Mouse (Mus musculus) limb, embryonic 12.5 days (tissue): ENCODE data around the gene Sit1. TPM values are rescaled to one million over a fixed set of nuclear protein-coding genes. Genes with fewer than 3 reads are reported as not detected.
"Not testable (repeated sequence)": the region's sequence is repeated elsewhere in the genome, so short reads cannot be mapped to it uniquely, and the experiment has no call there.

Experiments used
- ATAC-seq: fragments of 200-750 bp; cut with Nextera tagmentation; 2 replicates; pipeline ENCODE4 v1.8.0; 2017; ENCODE audit warnings: low read depth, moderate TSS enrichment; ENCODE audit not compliant: insufficient number of reproducible peaks, insufficient read depth, low FRiP score, low TSS enrichment
- H3K27ac ChIP-seq: fragments of 300-500 bp; sonication (generic); 2 replicates; pipeline ENCODE4 v1.5.1; 2016; ENCODE audit warnings: mild to moderate bottlenecking, moderate library complexity
- H3K27me3 ChIP-seq: fragments of 300-500 bp; sonication (generic); 2 replicates; pipeline ENCODE4 v1.6.1; 2016; ENCODE audit warnings: mild to moderate bottlenecking, moderate library complexity
- H3K36me3 ChIP-seq: fragments of 300-500 bp; sonication (generic); 2 replicates; pipeline ENCODE4 v1.6.1; 2016; ENCODE audit warnings: mild to moderate bottlenecking, moderate library complexity
- H3K4me1 ChIP-seq: fragments of 300-500 bp; sonication (generic); replicated peaks from 2 replicates; pipeline ENCODE4 v1.6.1; 2016
- H3K4me2 ChIP-seq: fragments of 300-500 bp; sonication (generic); 2 replicates; pipeline ENCODE4 v1.6.1; 2016; ENCODE audit warnings: mild to moderate bottlenecking, moderate library complexity
- H3K4me3 ChIP-seq: fragments of 300-500 bp; sonication (generic); replicated peaks from 2 replicates; pipeline ENCODE4 v1.5.1; 2016; ENCODE audit warnings: mild to moderate bottlenecking
- H3K9ac ChIP-seq: fragments of 300-500 bp; sonication (generic); replicated peaks from 2 replicates; pipeline ENCODE4 v1.6.1; 2016; ENCODE audit warnings: mild to moderate bottlenecking, moderate library complexity
- H3K9me3 ChIP-seq: fragments of 300-500 bp; sonication (generic); 2 replicates; pipeline ENCODE4 v1.6.1; 2016; ENCODE audit warnings: mild to moderate bottlenecking, moderate library complexity
- WGBS: fragments of 180-500 bp; shearing (Covaris S2); methylation state at CpG from one replicate; pipeline ENCODE4 v1.1.7; 2016; 5-methylcytosine and 5-hydroxymethylcytosine counted together
- polyA plus RNA-seq: library from polyadenylated mRNA; unstranded; fragments of >200 nt; fragmentation: Nextera tagmentation; extraction: Ambion mirVana; gene quantifications from 2 replicates; pipeline ENCODE4 v1.2.1, GENCODE M21; 2016

Gene Sit1
- polyA plus RNA-seq, 1 experiment from 2014 or later = not detected

DNA sequence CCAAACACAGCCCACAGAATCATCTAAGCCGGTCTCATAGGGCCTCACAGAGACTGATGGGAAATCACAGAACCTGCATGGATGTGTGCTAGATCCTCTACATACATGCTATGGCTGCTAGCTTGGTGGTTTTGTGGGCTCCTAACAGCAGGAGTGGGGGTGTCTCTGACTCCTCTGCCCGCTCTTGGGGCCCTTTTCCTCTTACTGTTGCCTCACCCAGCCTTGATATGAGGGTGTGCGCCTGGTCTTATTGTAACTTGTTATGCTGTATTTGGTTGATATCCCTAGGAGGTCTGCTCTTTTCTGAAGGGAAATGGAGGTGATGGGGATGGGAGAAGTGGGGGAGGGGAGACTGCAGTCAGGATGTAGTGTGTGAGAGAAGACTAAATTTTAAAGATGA, 6.1 kb upstream of the Sit1 start:
- Histone ChIP-seq H3K9ac (no peak overlapping the region), H3K27me3 (no peaks in the 10 kb centered on the region), H3K27ac (no peak overlapping the region), H3K9me3 (peaks cover 3% of the 10 kb centered on the region; the same call in 1 of the 2 replicates), H3K36me3 (no peaks in the 10 kb centered on the region), H3K4me3 (no peak overlapping the region), H3K4me1 (peaks cover 7% of the 10 kb centered on the region), H3K4me2 (no peak overlapping the region)
- no peak for ATAC-seq
- 92% methylated on average over 3 of the region's 3 CpGs for WGBS

DNA sequence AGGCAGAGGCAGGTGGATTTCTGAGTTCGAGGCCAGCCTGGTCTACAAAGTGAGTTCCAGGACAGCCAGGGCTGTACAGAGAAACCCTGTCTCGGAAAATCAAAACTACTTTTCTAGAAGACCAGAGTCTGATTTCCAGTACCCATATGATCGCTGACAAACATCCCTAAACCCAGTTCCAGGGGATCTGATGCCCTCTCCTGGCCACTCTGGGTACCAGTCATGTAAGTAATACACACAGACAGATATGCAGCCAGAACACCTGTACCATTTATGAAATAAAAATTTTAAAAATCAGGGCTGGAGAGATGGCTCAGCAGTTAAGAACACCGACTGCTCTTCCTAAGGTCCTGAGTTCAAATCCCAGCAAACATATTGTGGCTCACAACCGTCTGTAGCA, 2.1 kb upstream of the Sit1 start:
- not testable (repeated sequence) for H3K4me1 ChIP-seq, H3K27ac ChIP-seq, H3K36me3 ChIP-seq, H3K27me3 ChIP-seq, ATAC-seq, H3K9ac ChIP-seq, H3K9me3 ChIP-seq, H3K4me3 ChIP-seq, H3K4me2 ChIP-seq
- WGBS = 87% methylated on average over 5 of the region's 5 CpGs

DNA sequence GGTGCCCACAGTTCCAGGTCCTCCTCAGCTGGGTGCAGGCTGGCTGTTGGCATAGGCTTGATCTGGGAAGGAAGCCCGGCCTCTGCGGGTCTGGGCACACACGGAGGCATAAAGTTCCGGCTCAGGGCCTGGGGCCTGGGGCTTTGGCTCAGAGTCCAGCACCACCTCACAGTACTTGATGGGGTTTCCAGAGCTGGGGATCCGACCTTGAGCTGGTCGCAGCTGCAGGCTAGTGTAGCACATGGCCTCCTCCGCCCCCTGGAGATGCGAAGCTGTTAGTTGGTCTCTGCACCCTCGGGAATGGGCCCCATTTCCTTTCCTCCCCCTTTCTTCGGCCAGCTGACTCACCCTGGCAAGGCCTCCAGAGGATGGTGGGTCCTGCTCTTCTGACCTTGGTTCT, 943 bp downstream of the Sit1 start:
- Histone ChIP-seq H3K9me3 (no peaks in the 10 kb centered on the region), H3K27me3 (no peaks in the 10 kb centered on the region)
- 70% methylated on average over 10 of the region's 10 CpGs for WGBS

DNA sequence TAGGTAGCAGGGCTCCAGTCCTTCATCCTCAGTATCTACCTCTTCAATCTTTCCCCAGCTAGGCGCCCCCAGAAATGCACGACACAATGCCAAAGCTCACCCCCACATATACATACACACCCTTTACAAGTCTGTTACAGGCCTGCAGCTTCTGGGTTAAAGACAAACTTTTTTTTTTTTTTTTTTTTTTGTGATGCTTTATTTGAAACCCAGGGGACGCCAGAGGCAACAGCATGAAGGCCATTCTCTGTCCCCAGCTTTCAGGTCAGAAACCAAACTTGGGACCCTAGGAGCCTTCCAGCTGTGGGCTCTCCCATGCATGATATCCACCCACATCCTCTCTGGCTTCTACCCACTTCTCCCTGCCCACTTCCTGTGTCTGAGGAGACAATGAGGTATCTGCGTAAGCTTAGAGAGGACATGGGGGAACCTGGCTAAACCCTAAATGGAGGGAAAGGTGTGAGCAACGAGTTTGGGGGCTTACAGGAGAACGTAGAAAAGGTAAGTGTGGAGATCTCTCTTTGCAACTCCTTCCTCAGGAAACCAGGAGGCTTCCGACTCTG, 1.6 kb downstream of the Sit1 start:
- H3K27me3 ChIP-seq = no peaks in the 10 kb centered on the region
- no peak overlapping the region for H3K4me3 ChIP-seq
- H3K9me3 ChIP-seq = no peaks in the 10 kb centered on the region
- H3K36me3 ChIP-seq = no peaks in the 10 kb centered on the region
- no peak overlapping the region for H3K9ac ChIP-seq
- H3K27ac ChIP-seq = no peak overlapping the region
- 79% methylated on average over 7 of the region's 7 CpGs for WGBS
- H3K4me1 ChIP-seq = no peaks in the 10 kb centered on the region
- H3K4me2 ChIP-seq = no peak overlapping the region
- ATAC-seq = no peak

More for the DNA sequence above, 943 bp downstream of the Sit1 start:
- Histone ChIP-seq H3K4me3 (no peak overlapping the region), H3K9ac (no peak overlapping the region), H3K27ac (no peak overlapping the region), H3K36me3 (no peaks in the 10 kb centered on the region), H3K4me2 (no peak overlapping the region), H3K4me1 (no peaks in the 10 kb centered on the region)
- no peak for ATAC-seq

DNA sequence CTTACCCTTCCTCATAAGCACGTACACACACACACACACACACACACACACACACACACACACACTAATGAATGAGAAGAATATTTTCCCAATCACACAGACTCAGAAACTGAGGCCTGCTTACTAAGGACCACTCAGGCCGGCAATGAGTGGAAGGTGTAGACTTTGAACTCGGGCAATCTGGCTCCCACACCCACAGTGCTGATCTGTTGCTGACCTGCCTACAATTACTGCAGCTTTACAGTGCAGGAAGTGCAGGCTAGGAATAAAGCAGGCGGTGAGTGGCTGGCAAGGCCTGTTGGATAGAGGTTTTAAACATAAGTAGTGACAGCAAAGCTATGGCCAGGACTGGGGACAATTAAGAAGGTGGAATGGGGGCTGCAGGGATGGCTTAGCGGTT, 2.5 kb downstream of the Sit1 start:
- no peak for ATAC-seq
- H3K27me3 ChIP-seq = no peaks in the 10 kb centered on the region
- H3K36me3 ChIP-seq = no peaks in the 10 kb centered on the region
- no peaks in the 10 kb centered on the region for H3K9me3 ChIP-seq
- H3K4me3 ChIP-seq = no peak overlapping the region
- H3K4me1 ChIP-seq = no peaks in the 10 kb centered on the region
- 76% methylated on average over 5 of the region's 5 CpGs for WGBS
- H3K27ac ChIP-seq = no peak overlapping the region
- H3K4me2 ChIP-seq = no peak overlapping the region
- H3K9ac ChIP-seq = no peak overlapping the region

DNA sequence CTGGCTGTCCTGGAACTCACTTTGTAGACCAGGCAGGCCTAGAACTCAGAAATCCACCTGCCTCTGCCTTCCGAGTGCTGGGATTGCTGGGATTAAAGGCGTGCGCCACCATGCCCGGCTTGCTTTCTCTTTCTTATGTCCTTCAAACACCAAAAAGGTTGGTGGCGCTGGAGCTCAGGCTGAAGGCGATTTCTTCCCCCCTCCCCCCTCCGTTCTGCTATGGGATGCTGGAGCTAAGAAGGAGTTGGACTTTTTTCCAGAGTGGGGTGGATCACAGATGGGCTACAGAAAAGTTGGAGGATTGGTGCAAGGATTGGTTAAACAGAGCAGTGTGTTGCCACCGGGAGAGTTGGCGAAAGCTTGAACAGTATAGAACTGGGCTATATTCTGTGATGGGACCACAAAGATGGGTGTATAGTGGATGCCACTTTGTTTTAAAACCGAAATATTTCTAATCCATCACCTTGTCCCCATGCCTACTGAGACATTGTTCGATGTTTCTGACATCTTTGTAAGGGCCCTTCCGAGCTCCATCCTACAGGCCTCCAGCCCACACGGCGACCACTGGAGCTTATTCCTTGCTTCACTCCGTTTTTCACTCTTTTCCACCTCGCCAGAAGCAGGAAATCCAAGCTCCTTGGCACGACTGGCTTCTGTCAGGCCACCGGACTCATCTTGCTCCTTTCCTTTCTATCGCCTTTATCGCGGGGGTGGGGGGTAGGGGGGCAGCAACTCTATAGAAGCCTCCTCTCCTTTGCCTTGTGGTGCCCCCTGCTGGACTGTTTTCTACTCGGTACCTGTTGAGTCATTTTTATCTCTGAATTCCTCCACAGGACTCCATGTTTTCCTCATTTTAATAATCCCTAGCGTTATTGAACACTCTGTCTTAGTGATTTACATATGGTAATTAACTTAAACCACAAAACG, 4.4 kb downstream of the Sit1 start:
- H3K27ac ChIP-seq = 0 out of 2 replicates have a peak overlapping the region, but pooled peaks have one; percentile 29
- H3K4me1 ChIP-seq = no peaks in the 10 kb centered on the region
- H3K9ac ChIP-seq = no peak overlapping the region
- H3K27me3 ChIP-seq = no peaks in the 10 kb centered on the region
- no peak overlapping the region for H3K4me3 ChIP-seq
- ATAC-seq = no peak
- no peaks in the 10 kb centered on the region for H3K9me3 ChIP-seq
- WGBS = 50% methylated on average over 24 of the region's 24 CpGs
- no peaks in the 10 kb centered on the region for H3K36me3 ChIP-seq
- peak overlapping the region; percentile 35 for H3K4me2 ChIP-seq

DNA sequence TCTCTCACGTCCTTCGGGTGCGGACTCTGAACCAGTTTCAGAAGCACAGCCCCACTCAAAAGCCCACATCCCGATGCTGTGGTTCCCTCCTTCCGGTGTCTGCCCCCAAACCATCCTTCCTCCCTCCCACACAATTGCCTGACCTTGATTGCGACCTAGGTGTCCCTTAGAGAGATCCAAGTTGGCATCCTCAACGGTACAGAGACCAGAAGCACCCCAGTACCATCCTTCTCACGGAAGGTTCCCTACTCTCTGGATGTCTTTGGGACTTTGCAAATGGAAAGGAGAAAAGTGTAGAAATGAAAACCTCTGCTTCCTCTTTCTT, 5.0 kb downstream of the Sit1 start:
- no peak overlapping the region; the same call in 1 of the 2 replicates for H3K9ac ChIP-seq
- H3K4me1 ChIP-seq = no peaks in the 10 kb centered on the region
- 54% methylated on average over 8 of the region's 8 CpGs for WGBS
- peak overlapping the region; percentile 45 for H3K4me2 ChIP-seq
- H3K27me3 ChIP-seq = no peaks in the 10 kb centered on the region
- no peak overlapping the region for H3K27ac ChIP-seq
- H3K36me3 ChIP-seq = no peaks in the 10 kb centered on the region
- no peaks in the 10 kb centered on the region for H3K9me3 ChIP-seq
- peak overlapping the region; percentile 29 for H3K4me3 ChIP-seq
- ATAC-seq = no peak

DNA sequence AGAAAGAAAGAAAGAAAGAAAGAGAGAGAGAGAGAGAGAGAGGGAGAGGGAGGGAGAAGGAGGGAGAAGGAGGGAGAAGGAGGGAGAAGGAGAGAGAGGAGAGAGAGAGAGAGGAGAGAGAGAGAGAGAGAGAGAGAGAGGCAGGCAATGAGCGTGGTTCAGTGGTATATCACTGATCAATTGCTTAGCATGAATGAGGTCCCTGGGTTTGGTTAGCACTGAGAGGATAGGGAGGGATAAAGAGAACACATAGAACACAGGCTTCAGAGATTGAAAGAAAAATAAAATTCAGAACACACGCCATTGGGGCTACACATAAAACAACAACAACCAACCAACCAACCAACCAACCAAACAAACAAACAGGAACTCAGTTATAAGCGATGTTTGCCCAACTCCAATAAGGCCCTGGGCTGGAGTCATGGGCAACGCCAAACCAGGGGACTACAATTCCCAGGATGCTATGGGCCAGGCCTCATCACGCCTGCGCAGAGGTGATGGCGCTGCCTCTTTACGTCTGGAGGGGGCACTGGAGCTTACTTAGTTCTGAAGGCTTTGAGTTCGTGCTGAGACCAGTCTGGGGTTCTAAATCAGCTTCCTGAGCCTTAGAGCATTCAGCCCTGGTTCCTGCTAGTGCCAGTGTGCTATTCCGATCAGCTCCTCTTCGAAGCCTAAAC, 5.5 kb downstream of the Sit1 start:
- peak; percentile 89; the same call in 1 of the 2 replicates for ATAC-seq
- Histone ChIP-seq H3K27me3 (no peaks in the 10 kb centered on the region), H3K36me3 (no peaks in the 10 kb centered on the region), H3K4me3 (peak overlapping the region; percentile 29), H3K9ac (no peak overlapping the region; the same call in 1 of the 2 replicates), H3K9me3 (no peaks in the 10 kb centered on the region), H3K4me2 (peak overlapping the region; percentile 45), H3K4me1 (no peaks in the 10 kb centered on the region), H3K27ac (no peak overlapping the region)
- 18% methylated on average over 10 of the region's 11 CpGs for WGBS

DNA sequence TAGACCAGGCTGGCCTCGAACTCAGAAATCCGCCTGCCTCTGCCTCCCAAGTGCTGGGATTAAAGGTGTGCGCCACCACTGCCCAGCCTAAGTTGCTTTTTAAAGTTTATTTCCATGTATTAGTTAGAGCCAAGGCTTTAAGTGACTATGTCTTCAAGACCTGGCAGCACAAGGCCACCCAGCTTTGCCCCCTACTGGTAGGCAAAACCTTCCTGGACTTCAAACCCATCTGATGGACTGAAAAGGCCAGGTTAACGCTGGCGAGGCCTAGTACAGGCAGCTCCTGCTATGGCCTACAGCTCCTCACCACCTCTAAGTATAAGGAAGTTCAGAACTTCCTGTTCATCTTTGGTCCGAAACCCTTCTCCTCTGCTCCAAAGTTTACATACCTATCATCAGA, 6.9 kb downstream of the Sit1 start:
- H3K27me3 ChIP-seq = no peaks in the 10 kb centered on the region
- no peak overlapping the region for H3K4me3 ChIP-seq
- H3K36me3 ChIP-seq = no peaks in the 10 kb centered on the region
- no peak for ATAC-seq
- H3K9ac ChIP-seq = no peak overlapping the region
- 93% methylated on average over 6 of the region's 6 CpGs for WGBS
- no peaks in the 10 kb centered on the region for H3K4me1 ChIP-seq
- no peak overlapping the region for H3K27ac ChIP-seq
- no peaks in the 10 kb centered on the region for H3K9me3 ChIP-seq
- no peak overlapping the region for H3K4me2 ChIP-seq

DNA sequence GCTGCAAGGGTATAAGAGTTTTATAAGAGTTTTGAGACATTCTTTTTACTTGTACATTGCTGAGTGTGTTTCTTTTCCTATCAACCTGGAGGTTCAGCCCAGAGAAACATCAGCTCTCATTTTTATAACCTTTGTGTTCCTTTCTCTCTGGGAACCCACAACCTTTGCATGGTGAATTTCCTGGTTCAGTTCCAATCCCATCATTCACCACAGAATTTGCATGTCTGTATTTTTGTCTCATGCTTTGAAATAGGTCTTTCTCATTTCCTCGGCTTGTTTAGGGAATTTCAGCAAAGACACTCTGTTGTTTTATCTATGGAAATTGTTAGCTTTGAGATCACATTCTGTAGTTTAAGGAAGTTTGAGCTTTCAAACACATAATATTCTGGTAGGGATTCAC, 9.9 kb downstream of the Sit1 start:
- Histone ChIP-seq H3K4me2 (no peak overlapping the region), H3K9ac (no peak overlapping the region), H3K36me3 (no peaks in the 10 kb centered on the region), H3K4me1 (no peaks in the 10 kb centered on the region), H3K4me3 (no peak overlapping the region), H3K9me3 (no peaks in the 10 kb centered on the region), H3K27me3 (no peaks in the 10 kb centered on the region), H3K27ac (no peak overlapping the region)
- no peak for ATAC-seq
- whole genome bisulfite sequencing = 85% methylated on average over 1 of the region's 1 CpGs

DNA sequence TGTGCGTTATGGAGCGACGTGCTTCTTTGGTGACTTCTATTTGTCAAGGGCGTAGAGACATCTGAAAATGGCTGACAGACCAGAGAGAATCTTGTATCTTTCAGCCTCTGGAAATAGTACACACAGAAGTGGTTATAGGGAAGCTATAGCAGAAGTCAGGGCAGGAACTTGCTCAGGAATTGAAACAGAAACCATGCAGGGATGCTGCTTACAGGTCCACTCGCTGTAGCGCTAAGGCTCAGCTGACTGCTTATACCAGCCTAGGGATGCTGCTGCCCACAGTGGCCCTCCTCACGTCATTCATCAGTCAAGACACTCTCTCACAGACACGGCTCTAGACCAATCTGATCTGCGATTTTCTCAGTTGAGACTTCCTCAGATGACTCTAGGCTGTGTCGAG, 13.2 kb downstream of the Sit1 start:
- ATAC-seq = no peak
- Histone ChIP-seq H3K4me2 (no peak overlapping the region), H3K9me3 (no peaks in the 10 kb centered on the region), H3K9ac (no peak overlapping the region), H3K4me3 (no peak overlapping the region), H3K4me1 (no peaks in the 10 kb centered on the region), H3K27me3 (no peaks in the 10 kb centered on the region), H3K27ac (no peak overlapping the region), H3K36me3 (no peaks in the 10 kb centered on the region)
- 91% methylated on average over 10 of the region's 10 CpGs for WGBS
